Mouse (Mus musculus) intestine, embryonic 16.5 days (tissue): ENCODE data around the gene Trmt1. TPM values are rescaled to one million over a fixed set of nuclear protein-coding genes. Genes with fewer than 3 reads are reported as not detected.

Experiments
- ATAC-seq: fragments of 200-750 bp; cut with Nextera tagmentation; 2 replicates; pipeline ENCODE4 v1.8.0; 2017; ENCODE audit warnings: moderate TSS enrichment, moderate library complexity
- H3K27ac ChIP-seq: fragments of 300-500 bp; sonication (generic); 2 replicates; pipeline ENCODE4 v1.5.1; 2014; ENCODE audit warnings: mild to moderate bottlenecking, low read length
- H3K27me3 ChIP-seq: fragments of 300-500 bp; sonication (generic); replicated peaks from 2 replicates; pipeline ENCODE4 v1.6.1; 2014; ENCODE audit warnings: low read length, control low read depth, mixed read lengths; ENCODE audit not compliant: control insufficient read depth, insufficient read depth
- H3K36me3 ChIP-seq: fragments of 300-500 bp; sonication (generic); 2 replicates; pipeline ENCODE4 v1.6.1; 2014; ENCODE audit warnings: low read length, control low read depth; ENCODE audit not compliant: control insufficient read depth, insufficient read depth
- H3K4me1 ChIP-seq: fragments of 300-500 bp; sonication (generic); 2 replicates; pipeline ENCODE4 v1.6.1; 2014; ENCODE audit warnings: low read length, control low read depth, mixed read lengths; ENCODE audit not compliant: control insufficient read depth, insufficient read depth
- H3K4me2 ChIP-seq: fragments of 300-500 bp; sonication (generic); 2 replicates; pipeline ENCODE4 v1.6.1; 2014; ENCODE audit warnings: low read depth, low read length, control low read depth
- H3K4me3 ChIP-seq: fragments of 300-500 bp; sonication (generic); 2 replicates; pipeline ENCODE4 v1.5.1; 2014; ENCODE audit warnings: mild to moderate bottlenecking, low read length
- H3K9ac ChIP-seq: fragments of 300-500 bp; sonication (generic); 2 replicates; pipeline ENCODE4 v1.6.1; 2014; ENCODE audit warnings: low read depth, low read length
- H3K9me3 ChIP-seq: fragments of 300-500 bp; sonication (generic); 2 replicates; pipeline ENCODE4 v1.6.1; 2016; ENCODE audit warnings: low read length, control low read depth; ENCODE audit not compliant: control insufficient read depth
- WGBS: fragments of 180-500 bp; shearing (Covaris S2); extraction: QIAGEN DNeasy Blood & Tissue Kit; methylation state at CpG from one replicate; pipeline ENCODE4 v1.1.7; 2014; 5-methylcytosine and 5-hydroxymethylcytosine counted together
- polyA plus RNA-seq: library from polyadenylated mRNA; unstranded; fragments of >200 nt; fragmentation: Nextera tagmentation; extraction: Ambion mirVana; gene quantifications from 2 replicates; pipeline ENCODE4 v1.2.1, GENCODE M21; 2015

Trmt1 gene
- polyA plus RNA-seq, 1 experiment from 2014 or later, result 67.1 TPM

- 60% methylated on average over 5 of the region's 5 CpGs for WGBS
- 0 out of 2 replicates have a peak, but pooled peaks cover 5% of the 10 kb centered on the region for H3K27me3 ChIP-seq
- H3K4me2 ChIP-seq, result no peak overlapping the region
- no peaks in the 10 kb centered on the region for H3K36me3 ChIP-seq
- ATAC-seq, result no peak
- H3K4me3 ChIP-seq, result no peak overlapping the region
- no peaks in the 10 kb centered on the region for H3K9me3 ChIP-seq
- peak overlapping the region; percentile 25; the same call in 1 of the 2 replicates for H3K9ac ChIP-seq
- 0 out of 2 replicates have a peak overlapping the region, but pooled peaks have one; percentile 21 for H3K27ac ChIP-seq
- H3K4me1 ChIP-seq, result peaks cover 32% of the 10 kb centered on the region
These were observed 46.4 kb downstream of the Trmt1 start for GRCm38 (mm10) chr8:84732545-84732944.

- H3K4me1 ChIP-seq, result peaks cover 36% of the 10 kb centered on the region
- H3K9me3 ChIP-seq, result no peaks in the 10 kb centered on the region
- H3K27ac ChIP-seq, result 0 out of 2 replicates have a peak overlapping the region, but pooled peaks have one; percentile 6
- WGBS, result 48% methylated on average over 6 of the region's 6 CpGs
- H3K9ac ChIP-seq, result peak overlapping the region; percentile 25
- H3K4me3 ChIP-seq, result no peak overlapping the region
- H3K4me2 ChIP-seq, result no peak overlapping the region
- H3K36me3 ChIP-seq, result no peaks in the 10 kb centered on the region
- ATAC-seq, result no peak
- H3K27me3 ChIP-seq, result 0 out of 2 replicates have a peak, but pooled peaks cover 8% of the 10 kb centered on the region
These were observed 46.9 kb downstream of the Trmt1 start for GRCm38 (mm10) chr8:84732996-84733395.

GRCm38 (mm10) chr8:84733959-84734358 lies 47.9 kb downstream of the Trmt1 start:
- no peak overlapping the region for H3K4me3 ChIP-seq
- no peak overlapping the region for H3K9ac ChIP-seq
- no peak overlapping the region for H3K4me2 ChIP-seq
- H3K27ac ChIP-seq, result no peak overlapping the region
- H3K9me3 ChIP-seq, result no peaks in the 10 kb centered on the region
- H3K36me3 ChIP-seq, result no peaks in the 10 kb centered on the region
- ATAC-seq, result no peak
- 0 out of 2 replicates have a peak, but pooled peaks cover 8% of the 10 kb centered on the region for H3K27me3 ChIP-seq
- peaks cover 42% of the 10 kb centered on the region for H3K4me1 ChIP-seq
- 85% methylated on average over 6 of the region's 6 CpGs for WGBS

GRCm38 (mm10) chr8:84734680-84735079 lies 48.6 kb downstream of the Trmt1 start:
- 86% methylated on average over 2 of the region's 2 CpGs for WGBS
- no peak overlapping the region for H3K27ac ChIP-seq
- ATAC-seq, result no peak
- H3K4me2 ChIP-seq, result no peak overlapping the region
- H3K27me3 ChIP-seq, result 0 out of 2 replicates have a peak, but pooled peaks cover 8% of the 10 kb centered on the region
- no peaks in the 10 kb centered on the region for H3K9me3 ChIP-seq
- H3K4me1 ChIP-seq, result peaks cover 44% of the 10 kb centered on the region
- no peak overlapping the region for H3K4me3 ChIP-seq
- no peaks in the 10 kb centered on the region for H3K36me3 ChIP-seq
- no peak overlapping the region for H3K9ac ChIP-seq

- Histone ChIP-seq H3K4me3 (no peak overlapping the region), H3K9ac (no peak overlapping the region), H3K4me2 (no peak overlapping the region), H3K36me3 (no peaks in the 10 kb centered on the region), H3K27me3 (0 out of 2 replicates have a peak, but pooled peaks cover 10% of the 10 kb centered on the region), H3K9me3 (no peaks in the 10 kb centered on the region), H3K27ac (no peak overlapping the region), H3K4me1 (peaks cover 50% of the 10 kb centered on the region)
- 49% methylated on average over 2 of the region's 2 CpGs for WGBS
- ATAC-seq, result no peak
These were observed 49.5 kb downstream of the Trmt1 start for GRCm38 (mm10) chr8:84735597-84735996.

GRCm38 (mm10) chr8:84736521-84736920 lies 50.4 kb downstream of the Trmt1 start:
- 94% methylated on average over 4 of the region's 4 CpGs for WGBS
- no peak overlapping the region for H3K27ac ChIP-seq
- no peaks in the 10 kb centered on the region for H3K9me3 ChIP-seq
- 0 out of 2 replicates have a peak, but pooled peaks cover 10% of the 10 kb centered on the region for H3K27me3 ChIP-seq
- H3K36me3 ChIP-seq, result no peaks in the 10 kb centered on the region
- H3K9ac ChIP-seq, result no peak overlapping the region
- ATAC-seq, result no peak
- H3K4me3 ChIP-seq, result no peak overlapping the region
- H3K4me2 ChIP-seq, result no peak overlapping the region
- H3K4me1 ChIP-seq, result peaks cover 50% of the 10 kb centered on the region

GRCm38 (mm10) chr8:84737608-84738007 lies 51.5 kb downstream of the Trmt1 start:
- H3K27ac ChIP-seq, result no peak overlapping the region
- peaks cover 51% of the 10 kb centered on the region for H3K4me1 ChIP-seq
- 4% methylated on average over 16 of the region's 16 CpGs for WGBS
- H3K4me3 ChIP-seq, result no peak overlapping the region
- peak overlapping the region; percentile 39; the same call in 1 of the 2 replicates for H3K4me2 ChIP-seq
- no peaks in the 10 kb centered on the region for H3K36me3 ChIP-seq
- ATAC-seq, result peak; percentile 76
- peaks cover 10% of the 10 kb centered on the region; the same call in 1 of the 2 replicates for H3K27me3 ChIP-seq
- H3K9ac ChIP-seq, result peak overlapping the region; percentile 47; the same call in 1 of the 2 replicates
- no peaks in the 10 kb centered on the region for H3K9me3 ChIP-seq

GRCm38 (mm10) chr8:84738266-84738665 lies 52.2 kb downstream of the Trmt1 start:
- WGBS, result 39% methylated on average over 10 of the region's 10 CpGs
- H3K4me3 ChIP-seq, result no peak overlapping the region
- peaks cover 51% of the 10 kb centered on the region for H3K4me1 ChIP-seq
- no peaks in the 10 kb centered on the region for H3K36me3 ChIP-seq
- no peak overlapping the region for H3K27ac ChIP-seq
- peak overlapping the region; percentile 23; the same call in 1 of the 2 replicates for H3K9ac ChIP-seq
- ATAC-seq, result no peak
- H3K9me3 ChIP-seq, result no peaks in the 10 kb centered on the region
- H3K4me2 ChIP-seq, result no peak overlapping the region
- H3K27me3 ChIP-seq, result peaks cover 10% of the 10 kb centered on the region; the same call in 1 of the 2 replicates

- Histone ChIP-seq H3K4me2 (no peak overlapping the region), H3K27me3 (peaks cover 10% of the 10 kb centered on the region; the same call in 1 of the 2 replicates), H3K36me3 (no peaks in the 10 kb centered on the region), H3K4me3 (no peak overlapping the region), H3K4me1 (peaks cover 54% of the 10 kb centered on the region), H3K9me3 (no peaks in the 10 kb centered on the region), H3K27ac (no peak overlapping the region), H3K9ac (peak overlapping the region; percentile 38; the same call in 1 of the 2 replicates)
- 68% methylated on average over 10 of the region's 10 CpGs for WGBS
- ATAC-seq, result no peak
These were observed 52.8 kb downstream of the Trmt1 start for GRCm38 (mm10) chr8:84738715-84739400.
